Mouse (Mus musculus) brown adipose tissue, adult 24 weeks (tissue): ENCODE results near the gene Thoc3. TPM values are rescaled to one million over a fixed set of nuclear protein-coding genes. Genes with fewer than 3 reads are reported as not detected.
"Not testable (repeated sequence)": the region's sequence is repeated elsewhere in the genome, so short reads cannot be mapped to it uniquely, and the experiment has no call there.

Source experiments
- H3K27ac ChIP-seq: fragments of 200-500 bp; replicated peaks from 2 replicates; pipeline ENCODE4 v1.5.1; 2012; ENCODE audit warnings: low read depth, mild to moderate bottlenecking, low read length
- H3K4me1 ChIP-seq: fragments of 200-500 bp; 2 replicates; pipeline ENCODE4 v1.6.1; 2012; ENCODE audit warnings: low read length, mixed read lengths; ENCODE audit not compliant: control insufficient read depth, insufficient read depth, insufficient read length
- H3K4me3 ChIP-seq: fragments of 200-500 bp; 2 replicates; pipeline ENCODE4 v1.5.1; 2012; ENCODE audit warnings: low read depth, mild to moderate bottlenecking, low read length, moderate library complexity; ENCODE audit not compliant: insufficient read depth
- polyA plus RNA-seq: library from polyadenylated mRNA; stranded (reverse); fragments of >200 nt; gene quantifications from 2 replicates; pipeline ENCODE4 v1.2.4, GENCODE M21; 2012; ENCODE audit not compliant: missing spikeins, insufficient read depth, insufficient read length

Gene Thoc3
- polyA plus RNA-seq: 18.7 and 22.4 TPM in 2 replicates

DNA sequence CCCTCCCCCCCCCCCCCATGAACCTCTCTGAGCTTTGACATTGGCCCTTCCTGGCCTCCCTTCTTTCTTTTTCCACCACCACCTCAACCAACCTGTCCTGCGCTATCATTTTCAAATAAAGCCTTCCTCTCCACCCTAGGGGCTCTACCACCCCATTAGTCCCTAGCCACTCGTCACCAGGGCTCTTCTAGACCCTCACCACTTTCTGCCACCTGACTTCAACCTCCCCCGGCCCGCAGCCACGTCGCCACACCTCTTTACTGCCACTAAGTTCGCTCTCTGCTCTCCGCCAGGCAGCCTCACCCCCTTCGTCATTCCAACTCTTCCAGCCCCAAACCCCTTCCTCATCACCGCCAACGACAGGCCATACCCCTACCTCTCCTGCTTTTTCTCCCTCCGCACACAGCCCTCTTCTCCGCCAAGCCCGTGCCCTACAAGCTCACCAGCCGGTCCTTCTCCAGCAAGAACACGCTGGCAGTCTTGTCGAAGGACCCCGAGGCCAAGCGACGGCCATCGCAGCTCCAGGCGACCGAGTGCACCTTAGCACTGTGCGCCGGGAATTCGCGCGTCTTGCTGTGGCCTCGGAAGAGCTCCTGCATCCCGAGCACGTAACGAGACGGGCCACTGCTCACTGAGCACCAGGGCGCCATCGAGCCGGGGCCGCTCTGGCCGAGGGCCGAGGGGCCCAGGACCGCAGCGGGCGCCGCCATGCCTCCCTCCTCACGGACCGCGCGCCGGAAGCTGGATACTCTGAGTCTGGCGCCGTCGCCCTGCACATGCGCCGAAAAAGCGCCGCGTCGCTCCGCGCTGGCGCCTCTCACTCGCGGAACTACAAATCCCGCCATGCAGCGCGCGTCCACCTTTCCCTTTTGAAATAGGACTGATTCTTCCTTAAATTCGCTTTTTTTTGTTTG, at the start of gene Thoc3:
Gene Thoc3 (minus strand): TSS at position 752 of the 914 bp plus-strand sequence.
- Histone ChIP-seq H3K4me1 (peaks cover 7% of the 10 kb centered on the region), H3K4me3 (peak within 1 kb of the TSS; percentile 88), H3K27ac (0 out of 2 replicates have a peak within 1 kb of the TSS, but pooled peaks have one; percentile 13)

DNA sequence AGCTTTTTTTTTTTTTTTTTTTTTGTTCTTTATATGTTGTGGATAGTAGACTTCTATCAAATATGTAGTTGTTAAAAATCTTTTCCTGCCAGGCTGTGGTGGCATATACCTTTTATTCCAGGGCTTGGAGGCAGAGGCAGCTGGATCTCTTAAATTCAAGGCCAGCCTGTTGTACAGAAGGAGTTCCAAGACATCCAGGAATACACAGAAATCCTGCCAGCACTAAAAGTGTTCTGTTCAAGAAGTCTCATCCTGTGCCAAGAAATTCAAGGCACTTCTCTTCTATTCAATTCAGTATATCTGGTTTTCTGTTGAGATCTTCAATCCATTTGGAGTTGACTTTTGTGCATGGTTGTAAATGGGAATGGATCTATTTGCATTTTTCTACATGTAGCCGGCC, 37.3 kb upstream of the Thoc3 start:
- Histone ChIP-seq H3K27ac (no peak overlapping the region), H3K4me3 (no peak overlapping the region), H3K4me1 (0 out of 2 replicates have a peak, but pooled peaks cover 2% of the 10 kb centered on the region)

DNA sequence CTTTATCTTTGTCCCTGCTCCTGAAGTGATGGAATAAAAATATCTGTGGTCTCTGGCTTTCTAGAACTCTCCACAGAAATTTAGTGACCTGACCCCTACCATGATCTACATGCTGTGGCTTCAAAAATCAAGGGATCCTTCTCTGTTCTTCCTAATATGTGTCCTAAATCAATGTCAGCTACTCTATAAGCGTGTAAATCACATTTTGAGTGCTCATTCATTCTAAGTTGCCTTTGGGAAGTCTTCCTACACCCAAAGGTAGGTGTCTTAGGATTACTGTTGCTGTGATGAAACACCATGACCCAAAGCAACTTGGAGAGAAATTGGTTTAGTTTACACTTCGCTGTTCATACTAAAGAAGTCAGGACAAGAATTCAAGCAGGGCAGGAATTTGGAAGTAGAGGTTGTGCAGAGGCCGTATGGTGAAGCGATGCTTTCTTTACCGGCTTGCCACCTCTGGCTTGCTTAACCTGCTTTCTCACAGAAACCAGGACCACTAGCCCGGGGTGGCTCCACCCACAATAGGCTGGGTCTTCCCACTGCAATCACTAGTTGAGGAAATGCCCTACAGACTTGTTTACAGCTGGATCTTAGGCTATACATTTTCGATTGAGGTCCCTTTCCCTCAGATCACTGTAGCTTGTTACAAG, 36.1 kb upstream of the Thoc3 start:
- 0 out of 2 replicates have a peak, but pooled peaks cover 2% of the 10 kb centered on the region for H3K4me1 ChIP-seq
- no peak overlapping the region for H3K27ac ChIP-seq
- peak overlapping the region; percentile 71 for H3K4me3 ChIP-seq

DNA sequence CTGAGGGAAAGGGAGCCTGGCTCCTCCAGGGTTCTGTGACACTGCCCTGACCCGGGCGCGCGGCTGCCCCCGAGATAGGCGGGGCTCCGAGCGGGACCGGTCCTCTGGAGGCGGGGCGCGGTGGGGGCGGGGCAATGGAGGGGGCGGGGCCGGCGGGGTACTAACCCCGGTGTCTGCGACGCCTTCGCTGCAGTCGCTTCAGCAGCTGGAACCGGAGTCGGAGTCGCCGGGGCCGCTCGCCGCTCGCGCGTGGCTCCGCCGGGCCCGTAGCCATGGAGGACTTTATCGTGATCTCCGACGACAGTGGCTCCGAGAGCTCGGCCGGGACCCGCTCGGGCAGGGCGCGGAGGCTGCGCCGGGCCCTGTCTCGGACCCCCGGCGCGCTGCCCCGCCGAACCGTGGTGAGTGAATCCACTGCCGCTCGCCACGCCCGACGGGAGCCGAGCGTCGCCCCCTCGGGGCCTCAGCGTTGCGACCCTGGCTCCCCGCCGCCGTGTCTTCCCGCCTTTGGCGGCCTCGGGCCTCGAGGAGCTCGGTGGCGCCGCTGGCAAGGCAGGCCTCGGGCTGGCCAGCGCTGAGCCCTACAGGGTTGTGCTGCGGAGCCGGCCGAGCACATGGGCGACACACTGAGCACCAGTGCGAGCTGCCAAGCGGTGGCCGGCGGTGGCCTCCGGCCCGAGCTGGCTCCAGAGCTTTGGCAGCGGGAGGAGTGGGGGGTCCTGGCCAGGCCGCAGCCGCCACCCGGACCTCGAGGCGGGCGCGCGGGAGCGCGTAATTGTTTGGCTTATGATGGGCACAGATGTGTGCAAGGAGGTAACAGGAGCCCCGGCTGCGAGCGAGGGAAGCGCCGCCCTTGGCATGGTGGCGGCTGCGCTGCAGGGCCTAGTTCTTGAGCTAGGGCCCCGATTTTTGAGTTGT, 35.2 kb upstream of the Thoc3 start, which contains the start of gene Simc1:
Gene Simc1 (plus strand): TSS at position 176 of the 918 bp plus-strand sequence.
- Histone ChIP-seq H3K4me3 (peak within 1 kb of the TSS; percentile 71), H3K4me1 (0 out of 2 replicates have a peak, but pooled peaks cover 2% of the 10 kb centered on the region), H3K27ac (no peak within 1 kb of the TSS)

DNA sequence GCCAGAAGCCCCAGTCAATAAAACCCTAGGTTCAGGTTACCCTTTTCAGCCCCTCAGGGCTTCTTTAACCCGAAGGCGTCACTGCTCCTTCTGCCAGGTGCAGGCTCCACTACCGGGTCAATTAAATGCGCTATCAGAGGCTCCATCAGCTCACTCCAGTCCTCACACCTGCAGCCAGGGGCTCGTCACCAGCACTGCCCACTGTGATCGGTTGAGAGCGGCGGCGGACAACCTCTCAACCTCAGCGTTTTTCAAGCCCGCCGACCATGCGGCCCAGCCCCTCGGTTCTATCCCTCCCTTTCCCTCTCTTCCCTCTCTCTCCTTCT, 34.6 kb upstream of the Thoc3 start:
- H3K27ac ChIP-seq: no peak overlapping the region
- peak overlapping the region; percentile 57 for H3K4me3 ChIP-seq
- H3K4me1 ChIP-seq: 0 out of 2 replicates have a peak, but pooled peaks cover 2% of the 10 kb centered on the region

DNA sequence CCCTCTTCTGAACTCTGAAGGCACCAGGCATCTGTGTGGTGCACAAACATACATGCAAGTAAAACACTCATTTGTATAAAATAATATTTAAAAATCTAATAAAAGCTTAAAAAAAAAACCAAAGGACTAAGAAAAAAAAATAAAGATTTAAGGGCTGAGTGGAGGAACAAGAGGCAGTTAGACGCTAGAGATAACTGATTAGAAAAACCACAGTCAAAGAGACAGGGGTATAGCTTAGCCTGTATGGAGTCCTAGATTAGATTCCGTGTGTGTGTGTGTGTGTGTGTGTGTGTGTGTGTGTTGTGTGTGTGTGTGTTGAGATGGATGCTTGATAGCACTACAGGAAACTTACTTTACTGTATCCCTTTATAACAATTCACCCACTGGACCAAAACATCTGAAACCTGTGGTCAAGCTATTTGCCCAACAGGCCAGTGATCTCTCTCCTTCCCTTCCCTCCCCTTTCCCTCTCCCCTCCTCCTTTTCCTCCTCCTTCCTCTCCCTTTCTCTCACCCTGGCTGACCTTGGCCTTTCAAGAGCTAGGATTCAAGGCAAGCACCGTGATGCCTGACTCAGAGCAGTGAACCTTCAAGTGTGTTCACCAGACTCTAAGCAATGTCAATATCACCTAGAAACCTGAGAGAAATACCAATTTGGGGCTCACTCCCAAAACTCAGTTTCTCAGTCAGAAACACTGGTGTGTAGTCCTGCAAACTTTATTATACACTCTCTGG, 33.5 kb upstream of the Thoc3 start:
- Histone ChIP-seq H3K27ac (no peak overlapping the region), H3K4me1 (0 out of 2 replicates have a peak, but pooled peaks cover 2% of the 10 kb centered on the region)

DNA sequence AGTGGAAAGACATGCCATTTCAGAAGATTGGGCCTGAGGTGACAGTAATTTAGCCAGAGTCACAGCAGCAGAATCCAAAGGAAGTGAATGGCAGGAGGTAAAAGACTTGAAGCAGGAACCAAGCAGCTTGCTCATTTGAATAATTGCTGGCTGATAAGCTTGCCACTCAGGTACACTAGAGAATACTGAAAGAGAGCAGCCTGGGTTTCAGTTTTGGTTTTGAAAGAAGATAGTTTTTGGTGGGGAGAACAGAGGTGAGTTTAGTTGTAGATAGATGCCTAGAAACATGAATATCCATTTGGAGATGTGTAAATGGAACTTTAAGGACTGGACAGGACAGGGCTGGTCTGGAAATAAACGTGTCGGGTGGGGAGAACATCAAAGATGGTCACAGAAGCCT, 32.7 kb upstream of the Thoc3 start:
- Histone ChIP-seq H3K27ac (no peak overlapping the region), H3K4me1 (0 out of 2 replicates have a peak, but pooled peaks cover 2% of the 10 kb centered on the region), H3K4me3 (no peak overlapping the region)

More for the DNA sequence above, 33.5 kb upstream of the Thoc3 start:
- no peak overlapping the region for H3K4me3 ChIP-seq

DNA sequence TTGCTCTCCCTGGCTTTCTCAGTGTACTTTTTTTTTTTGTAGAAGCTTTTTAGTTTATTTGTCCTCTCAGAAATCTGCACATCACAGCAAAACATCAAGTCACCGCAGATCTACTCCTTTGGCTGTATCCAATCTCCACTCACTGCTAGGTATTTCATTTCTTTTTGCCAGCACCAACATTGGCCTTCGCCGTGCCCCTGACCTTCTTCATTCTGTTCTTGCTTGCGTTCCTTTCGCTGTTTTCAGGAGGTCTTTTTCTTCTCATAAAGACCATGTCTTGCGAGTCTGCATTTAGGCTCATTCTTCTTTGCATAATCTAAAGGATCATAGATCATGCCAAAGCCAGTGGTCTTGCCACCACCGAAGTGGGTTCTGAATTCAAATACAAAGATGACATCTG, 30.9 kb upstream of the Thoc3 start:
- not testable (repeated sequence) for H3K4me1 ChIP-seq, H3K4me3 ChIP-seq, H3K27ac ChIP-seq

DNA sequence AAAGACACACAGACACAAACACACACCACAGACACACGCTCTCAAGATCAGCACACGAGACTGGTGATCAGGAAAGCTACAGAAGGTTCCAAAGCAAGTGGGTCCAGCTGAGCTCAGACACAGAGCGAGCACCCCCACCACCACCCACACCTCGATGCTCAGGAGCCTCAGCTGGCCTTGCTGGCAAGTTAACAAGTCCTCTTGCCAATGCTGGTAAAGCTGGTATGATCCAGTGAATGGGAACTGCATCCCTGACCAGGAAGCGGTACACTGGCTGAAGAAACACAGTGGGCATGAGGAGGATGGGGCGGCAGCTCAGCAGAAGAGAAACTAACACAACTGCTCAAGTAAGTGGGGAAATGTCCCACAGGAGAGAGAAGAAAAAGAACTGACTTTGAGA, 22.7 kb upstream of the Thoc3 start:
- H3K27ac ChIP-seq: no peak overlapping the region
- no peaks in the 10 kb centered on the region for H3K4me1 ChIP-seq
- H3K4me3 ChIP-seq: no peak overlapping the region

DNA sequence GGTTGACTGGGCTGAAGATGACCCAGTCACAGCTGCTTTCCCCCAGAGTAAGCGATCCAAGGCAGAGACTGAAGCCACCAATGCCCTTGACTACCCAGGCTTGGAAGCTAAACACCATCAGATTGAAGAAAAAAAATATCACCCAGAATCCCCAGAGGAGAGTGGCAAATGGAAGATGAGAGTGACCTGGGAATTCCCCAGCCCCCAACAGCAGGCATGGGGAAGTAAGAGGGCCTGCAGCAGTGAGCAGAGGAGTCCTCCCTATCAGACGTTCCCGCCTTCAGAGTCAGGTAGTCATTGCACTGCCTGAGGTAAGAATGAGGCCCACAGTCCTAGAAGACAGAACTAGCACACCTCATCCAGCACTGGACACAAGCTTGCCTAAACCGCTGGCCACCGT, 21.8 kb upstream of the Thoc3 start:
- no peak overlapping the region for H3K4me3 ChIP-seq

DNA sequence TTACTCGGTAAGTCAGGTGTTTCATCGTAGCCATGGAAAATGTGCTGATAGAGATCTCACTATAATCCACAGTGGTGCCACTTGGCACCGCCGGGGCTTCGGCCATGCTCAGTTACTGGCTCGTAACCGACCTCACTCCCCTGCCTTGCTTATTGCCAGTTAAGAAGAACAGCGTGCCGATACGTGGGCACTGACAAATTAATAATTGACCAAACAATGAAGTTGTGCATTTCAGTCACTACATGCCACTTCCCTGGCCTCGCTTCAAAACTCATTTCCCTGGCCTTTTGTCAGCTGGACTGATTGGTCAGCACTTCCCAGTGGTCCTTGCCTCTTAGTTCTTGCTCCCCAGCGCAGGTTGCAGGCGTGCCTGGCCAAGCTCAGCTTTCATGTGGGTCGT, 12.8 kb upstream of the Thoc3 start:
- no peak overlapping the region for H3K4me3 ChIP-seq
- no peak overlapping the region for H3K27ac ChIP-seq
- no peaks in the 10 kb centered on the region for H3K4me1 ChIP-seq

More for the DNA sequence above, 21.8 kb upstream of the Thoc3 start:
- Histone ChIP-seq H3K4me1 (no peaks in the 10 kb centered on the region), H3K27ac (no peak overlapping the region)

DNA sequence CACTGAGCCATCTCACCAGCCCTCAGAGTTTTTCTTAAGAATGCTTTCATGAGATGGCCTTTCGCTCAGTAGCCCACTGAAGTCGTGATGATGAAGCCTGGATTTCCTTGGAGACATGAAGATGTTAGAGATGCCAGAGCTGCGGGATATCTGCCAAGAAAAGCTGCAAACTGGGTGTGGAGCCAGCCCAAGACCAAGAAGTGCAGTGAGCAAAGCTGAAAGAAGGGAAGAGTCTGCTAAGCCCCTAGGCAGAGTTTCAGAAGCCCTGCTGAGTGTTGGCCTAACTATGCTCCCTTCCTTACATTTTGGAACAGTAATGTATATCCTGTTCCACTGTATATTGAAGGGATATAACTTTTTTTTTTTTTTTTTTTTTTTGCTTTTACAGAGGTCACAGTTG, 10.6 kb upstream of the Thoc3 start:
- no peak overlapping the region for H3K27ac ChIP-seq
- no peaks in the 10 kb centered on the region for H3K4me1 ChIP-seq
- H3K4me3 ChIP-seq: no peak overlapping the region

DNA sequence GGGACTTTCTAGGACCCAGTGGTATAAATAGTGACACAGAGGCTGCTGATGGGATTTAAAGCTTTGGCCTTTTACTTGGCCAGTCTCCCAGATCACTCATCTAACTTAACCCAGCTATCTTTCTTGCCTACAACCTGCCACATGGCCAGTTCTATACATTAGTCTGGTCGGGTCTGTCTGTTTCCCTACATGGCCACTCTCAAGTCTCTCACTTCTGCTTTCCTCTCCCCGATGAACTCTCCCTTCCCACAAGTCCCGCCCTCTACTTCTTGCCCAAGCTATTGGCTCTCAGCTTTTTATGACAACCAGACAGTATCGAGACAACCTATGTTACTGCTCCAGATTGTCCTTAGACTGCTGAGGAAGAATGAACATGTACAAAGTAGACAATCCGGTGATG, 7.1 kb upstream of the Thoc3 start:
- Histone ChIP-seq H3K27ac (no peak overlapping the region), H3K4me1 (no peaks in the 10 kb centered on the region), H3K4me3 (no peak overlapping the region)

DNA sequence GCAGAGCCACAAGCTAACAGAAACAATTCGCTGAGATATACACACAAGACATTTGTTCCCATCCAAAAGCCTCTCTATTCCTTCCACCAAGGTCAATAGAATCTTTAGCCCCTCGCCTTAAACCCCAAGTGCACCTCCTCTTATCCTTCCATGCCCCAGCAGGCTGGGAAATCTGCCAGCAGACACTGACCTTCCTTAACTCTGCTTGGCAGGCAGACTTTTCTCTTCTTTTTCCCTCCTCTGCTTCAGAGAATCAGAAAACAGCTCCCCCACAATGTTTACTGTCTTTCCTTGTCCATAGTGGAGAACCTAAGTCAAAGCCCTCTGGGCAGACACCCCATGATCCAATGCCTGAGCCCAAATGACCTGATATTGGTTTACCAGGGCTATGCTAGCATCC, 6.3 kb upstream of the Thoc3 start:
- Histone ChIP-seq H3K4me3 (no peak overlapping the region), H3K27ac (no peak overlapping the region), H3K4me1 (no peaks in the 10 kb centered on the region)
